Mouse (Mus musculus): ENCODE measurements at regions not wholly inside any gene's neighbourhood (a gene's known extent, or its start where the extent isn't known, plus 50 kb on each side); places are given as distances from the start of the nearest gene placed in this dataset.

DNA sequence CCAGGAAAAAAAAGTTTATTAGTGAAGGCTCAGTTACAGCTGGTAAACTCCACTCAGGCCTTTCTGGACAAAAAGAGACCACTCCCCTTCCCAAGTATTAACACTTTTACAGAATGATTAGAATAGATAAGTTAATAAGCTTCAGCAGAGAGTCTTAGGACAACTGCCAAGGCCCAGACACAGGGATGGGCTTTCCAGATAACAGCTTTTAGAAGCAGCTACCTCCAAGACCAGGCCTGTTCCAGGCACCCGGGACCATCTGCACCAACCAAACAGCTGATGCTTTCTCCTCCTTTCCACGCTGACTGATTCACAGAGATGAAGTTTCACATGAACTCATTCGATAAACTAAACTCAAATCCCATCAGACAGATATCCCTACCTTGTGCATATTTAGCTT lies 50.2 kb upstream of the Otogl start:
- Histone ChIP-seq H3K27ac (ENCODE audit: low read depth) (no peak overlapping the region), H3K9ac (no peak overlapping the region), H3K36me3 (ENCODE audit: insufficient read depth) (no peaks in the 10 kb centered on the region), H3K9me3 (ENCODE audit: low read depth, low read length) (no peaks in the 10 kb centered on the region), H3K27me3 (ENCODE audit: insufficient read depth, low read length) (no peaks in the 10 kb centered on the region), H3K4me3 (ENCODE audit: low read depth, low read length) (no peak overlapping the region), H3K4me1 (ENCODE audit: insufficient read depth) (no peaks in the 10 kb centered on the region), H3K4me2 (no peak overlapping the region)
- ATAC-seq (ENCODE audit: insufficient read depth) (no peak), DNase-seq (no peak)
- 80% methylated on average over 3 of the region's 3 CpGs for WGBS
- TF ChIP-seq CTCF (IDR thresholded peaks at IDR 0.05; ENCODE audit: low read depth) = no peak

All from lung, embryonic 14.5 days (tissue).